Mouse (Mus musculus): ENCODE measurements around the gene Vamp1.

Vamp1 gene

DNA sequence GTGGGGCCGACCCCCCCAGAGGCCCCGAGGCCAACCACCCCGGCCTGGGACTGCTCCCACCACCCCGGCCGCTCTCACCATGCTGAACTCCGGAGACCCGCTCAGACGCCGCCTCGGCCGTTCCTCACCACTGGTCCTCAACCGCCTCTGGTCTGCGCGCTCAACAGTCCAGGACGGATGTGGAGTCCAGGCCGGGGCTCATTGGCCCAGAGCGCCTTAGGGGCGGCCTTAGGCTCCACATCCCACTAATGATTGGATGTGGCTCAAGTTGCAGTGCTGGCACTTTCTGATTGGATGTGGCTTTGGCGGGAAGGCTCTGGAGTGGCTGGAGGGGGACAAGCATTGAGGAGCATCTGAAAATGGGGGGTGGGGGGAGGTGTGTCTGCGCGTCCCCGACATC, 70.5 kb downstream of the Vamp1 start, which contains the start of gene Tuba3a:
TSS of gene Tuba3a (minus strand) at position 153 of the 400 bp plus-strand sequence.
- no peak for DNase-seq (ENCODE audit: low read depth, low spot score)

GRCm38 (mm10) chr6:125286944-125287343, 71.6 kb downstream of the Vamp1 start:
- DNase-seq (ENCODE audit: low read depth, low spot score), result no peak

DNA sequence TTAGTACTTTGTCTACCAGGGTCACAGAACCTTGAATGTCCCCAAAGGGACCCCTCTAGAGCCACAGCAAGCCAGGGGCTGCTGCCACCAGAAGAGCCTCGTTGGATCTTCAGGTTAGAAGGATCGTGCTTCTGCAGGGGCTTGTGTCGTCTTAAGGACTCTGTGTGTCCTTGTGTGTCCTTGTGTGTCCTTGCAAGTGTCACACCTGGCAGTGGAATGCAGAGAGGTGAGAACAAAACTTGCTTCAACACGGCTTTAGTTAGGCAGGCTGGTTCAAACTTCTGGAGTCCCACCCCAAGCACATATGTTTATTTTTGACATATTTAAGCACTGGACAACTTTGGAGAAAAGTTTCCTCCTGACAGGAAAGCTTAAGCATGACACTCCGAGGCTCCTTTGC, 73.4 kb downstream of the Vamp1 start:
- no peak for DNase-seq (ENCODE audit: low read depth, low spot score)

GRCm38 (mm10) chr6:125291329-125291728, 76.0 kb downstream of the Vamp1 start:
- DNase-seq (ENCODE audit: low read depth, low spot score), result no peak

- no peak for DNase-seq (ENCODE audit: low read depth, low spot score)
Measured at GRCm38 (mm10) chr6:125292256-125292655, 76.9 kb downstream of the Vamp1 start.

DNA sequence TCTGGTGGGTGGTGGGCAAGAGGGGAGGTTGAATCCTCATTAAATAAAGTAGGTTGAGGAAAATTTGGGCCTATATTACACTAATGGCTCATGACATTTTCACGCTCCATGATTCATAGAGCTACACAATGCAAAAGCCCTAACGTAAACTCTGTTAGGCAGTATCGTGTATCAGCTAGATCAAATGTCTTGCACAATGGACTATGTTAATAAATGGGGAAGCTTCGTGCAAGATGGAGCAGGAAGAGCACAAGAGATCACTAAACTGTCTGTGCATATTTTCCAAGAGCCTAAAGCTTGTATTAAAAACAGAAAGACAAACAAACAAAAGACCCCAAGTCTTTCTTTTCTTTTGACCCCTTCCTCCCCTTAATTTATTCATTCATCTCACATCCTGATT, 78.7 kb downstream of the Vamp1 start:
- no peak for DNase-seq (ENCODE audit: low read depth, low spot score)

All from skeletal muscle tissue, adult 2 months (tissue).